Mouse (Mus musculus) C2C12 (cell line): ENCODE data around the gene Xpo4. TPM values are rescaled to one million over a fixed set of nuclear protein-coding genes. Genes with fewer than 3 reads are reported as not detected.

Experiments
- H3K27me3 ChIP-seq: one replicate; pipeline ENCODE4 v1.6.1; 2011; ENCODE audit not compliant: control insufficient read depth, insufficient read depth, insufficient read length
- H3K36me3 ChIP-seq: one replicate; pipeline ENCODE4 v1.6.1; 2011; ENCODE audit not compliant: control insufficient read depth, insufficient read depth
- H3K4me3 ChIP-seq: one replicate; pipeline ENCODE4 v1.5.1; 2011; ENCODE audit warnings: mild to moderate bottlenecking, control low read depth; ENCODE audit not compliant: poor library complexity, insufficient read depth, severe bottlenecking
- H3K79me2 ChIP-seq: one replicate; pipeline ENCODE4 v1.6.1; 2011; ENCODE audit not compliant: control insufficient read depth, insufficient read depth
- H3K79me3 ChIP-seq: one replicate; pipeline ENCODE4 v1.6.1; 2011; ENCODE audit warnings: low read depth, control low read depth
- H3ac ChIP-seq: one replicate; pipeline ENCODE3; 2011; ENCODE audit warnings: low read depth; ENCODE audit not compliant: control insufficient read depth, insufficient read length
- CEBPB ChIP-seq: IDR thresholded peaks from one replicate; pipeline ENCODE4 v1.6.1; 2011; ENCODE audit warnings: low read depth, mild to moderate bottlenecking, control low read depth, moderate library complexity
- CTCF ChIP-seq: IDR thresholded peaks from one replicate; pipeline ENCODE4 v1.5.1; 2011; ENCODE audit not compliant: control insufficient read depth, insufficient read depth, insufficient read length
- FOSL1 ChIP-seq: IDR thresholded peaks from one replicate; pipeline ENCODE4 v1.8.0; 2011; ENCODE audit warnings: mild to moderate bottlenecking, low read length; ENCODE audit not compliant: poor library complexity, insufficient read depth, severe bottlenecking
- MAX ChIP-seq: IDR thresholded peaks from one replicate; pipeline ENCODE4 v1.6.1; 2011; ENCODE audit warnings: mild to moderate bottlenecking, control low read depth
- MYOD1 ChIP-seq: IDR thresholded peaks from one replicate; pipeline ENCODE4 v1.6.1; 2011; ENCODE audit warnings: low read depth; ENCODE audit not compliant: control insufficient read depth, insufficient read length
- MYOG ChIP-seq: IDR thresholded peaks from one replicate; pipeline ENCODE4 v1.6.1; 2011; ENCODE audit not compliant: control insufficient read depth, insufficient read length; ENCODE audit errors: extremely low read depth
- USF1 ChIP-seq: IDR thresholded peaks from one replicate; pipeline ENCODE4 v1.6.1; 2011; ENCODE audit warnings: low read depth, mild to moderate bottlenecking, control low read depth, moderate library complexity
- polyA plus RNA-seq: library from polyadenylated mRNA; unstranded; fragments of >200 nt; fragmentation: generic; extraction: Trizol; gene quantifications from one replicate; pipeline ENCODE4 v1.2.1, GENCODE M21; 2012; ENCODE audit warnings: missing spikeins

Xpo4 gene
- polyA plus RNA-seq, 1 experiment = 5.3 TPM

DNA sequence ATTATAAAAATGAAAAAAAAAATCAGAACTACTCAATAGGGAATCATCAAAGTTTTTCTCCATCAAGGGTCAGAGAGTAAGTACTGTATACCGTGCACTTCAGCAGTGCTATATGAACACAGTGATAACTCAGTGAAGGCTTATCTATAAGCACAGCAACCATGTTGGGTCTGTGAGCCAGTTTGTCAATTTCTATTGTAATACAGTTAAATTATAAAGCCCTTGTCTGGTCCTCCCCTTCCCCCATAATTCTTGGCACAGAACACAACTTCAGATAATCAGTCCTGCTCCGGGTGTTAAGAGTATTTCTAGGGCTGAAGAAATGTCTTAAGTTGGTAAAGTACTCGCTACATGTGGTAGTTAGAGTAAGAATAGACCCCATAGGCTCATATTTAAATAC, 73.4 kb downstream of the Xpo4 start:
- H3K27me3 ChIP-seq = no peaks in the 10 kb centered on the region
- H3K79me2 ChIP-seq = no peaks in the 10 kb centered on the region
- no peak overlapping the region for H3K4me3 ChIP-seq
- H3ac ChIP-seq = no peak overlapping the region
- no peak for TF ChIP-seq FOSL1
- no peak for TF ChIP-seq CTCF
- no peak for TF ChIP-seq USF1
- TF ChIP-seq CEBPB = no peak
- no peak for TF ChIP-seq MYOD1
- no peak for TF ChIP-seq MYOG
- no peak for TF ChIP-seq MAX
- peaks cover 85% of the 10 kb centered on the region for H3K36me3 ChIP-seq
- no peaks in the 10 kb centered on the region for H3K79me3 ChIP-seq

DNA sequence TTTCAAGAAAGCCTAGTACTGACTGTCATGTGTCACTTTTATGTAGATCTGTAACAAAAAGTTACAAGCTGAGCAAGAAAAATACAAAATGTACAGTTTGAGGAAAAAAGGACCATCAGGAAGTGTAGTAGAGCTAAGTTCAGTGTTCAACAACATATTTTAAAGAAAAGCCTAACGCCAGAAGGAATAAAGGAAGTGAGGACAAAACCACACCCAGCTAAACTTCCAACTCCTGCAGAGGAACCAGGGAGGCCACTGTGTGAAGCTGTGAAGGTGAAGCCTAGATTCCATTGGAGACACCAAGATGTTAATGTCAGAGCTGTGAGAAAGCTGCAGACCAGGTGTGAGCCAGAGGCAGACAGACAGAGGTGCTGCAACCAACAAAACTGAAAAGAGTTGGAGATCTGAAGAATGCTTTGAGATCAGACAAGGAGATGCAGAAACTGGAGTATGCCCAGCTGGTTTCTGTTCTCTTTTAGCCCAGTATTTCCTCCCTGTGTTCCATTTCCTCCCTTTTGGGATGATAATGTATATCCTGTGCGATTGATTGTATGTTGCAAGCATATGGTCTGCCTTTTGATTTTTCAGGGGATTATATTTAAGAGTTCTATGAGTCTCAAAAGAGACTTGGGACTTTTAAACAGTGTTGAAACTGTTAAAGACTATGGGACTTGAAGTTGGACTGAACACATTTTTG, 88.7 kb downstream of the Xpo4 start:
- H3K36me3 ChIP-seq = peaks cover 51% of the 10 kb centered on the region
- no peak overlapping the region for H3ac ChIP-seq
- H3K27me3 ChIP-seq = no peaks in the 10 kb centered on the region
- H3K79me3 ChIP-seq = no peaks in the 10 kb centered on the region
- H3K4me3 ChIP-seq = no peak overlapping the region
- TF ChIP-seq MYOG = no peak
- no peak for TF ChIP-seq CTCF
- TF ChIP-seq MAX = no peak
- no peak for TF ChIP-seq USF1
- TF ChIP-seq MYOD1 = no peak
- TF ChIP-seq CEBPB = no peak
- no peak for TF ChIP-seq FOSL1
- no peaks in the 10 kb centered on the region for H3K79me2 ChIP-seq

DNA sequence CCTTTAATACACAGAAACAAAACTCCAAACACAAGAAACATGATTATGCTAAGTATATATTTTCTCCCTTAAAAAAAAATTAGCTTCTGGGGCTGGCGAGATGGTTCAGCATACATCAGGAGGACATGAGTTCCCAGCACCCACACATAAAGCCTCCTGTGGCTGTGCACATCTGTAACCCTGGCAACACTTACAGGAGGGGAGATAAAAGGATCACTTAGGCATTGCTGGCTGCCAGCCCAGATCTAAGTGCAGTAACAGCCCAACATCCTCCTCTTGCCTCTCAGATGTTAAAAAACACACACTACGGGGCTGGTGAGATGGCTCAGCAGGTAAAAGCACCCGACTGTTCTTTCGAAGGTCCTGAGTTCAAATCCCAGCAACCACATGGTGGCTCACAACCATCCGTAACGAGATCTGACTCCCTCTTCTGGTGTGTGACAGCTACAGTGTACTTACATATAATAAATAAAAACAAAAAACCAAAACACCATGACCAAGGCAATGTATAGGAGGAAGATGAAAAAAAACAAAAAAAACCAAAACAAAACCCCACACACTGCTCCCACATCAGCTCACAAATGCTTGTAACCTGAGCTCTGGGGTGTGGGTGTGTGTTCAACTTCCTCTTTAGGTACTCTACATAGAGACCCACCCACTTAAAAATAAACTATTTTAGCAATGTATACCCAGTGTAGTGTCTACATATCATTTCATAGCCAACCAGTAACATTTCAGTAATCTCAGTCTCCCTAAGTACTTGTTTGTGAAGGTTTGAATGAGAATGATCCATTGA, 90.2 kb downstream of the Xpo4 start:
- Histone ChIP-seq H3K79me2 (peaks cover 9% of the 10 kb centered on the region), H3K4me3 (no peak overlapping the region), H3K79me3 (peaks cover 5% of the 10 kb centered on the region), H3K36me3 (peaks cover 36% of the 10 kb centered on the region), H3K27me3 (no peaks in the 10 kb centered on the region), H3ac (no peak overlapping the region)
- TF ChIP-seq CEBPB (no peak), MYOG (no peak), MYOD1 (no peak), FOSL1 (no peak), MAX (no peak), CTCF (no peak), USF1 (no peak)

DNA sequence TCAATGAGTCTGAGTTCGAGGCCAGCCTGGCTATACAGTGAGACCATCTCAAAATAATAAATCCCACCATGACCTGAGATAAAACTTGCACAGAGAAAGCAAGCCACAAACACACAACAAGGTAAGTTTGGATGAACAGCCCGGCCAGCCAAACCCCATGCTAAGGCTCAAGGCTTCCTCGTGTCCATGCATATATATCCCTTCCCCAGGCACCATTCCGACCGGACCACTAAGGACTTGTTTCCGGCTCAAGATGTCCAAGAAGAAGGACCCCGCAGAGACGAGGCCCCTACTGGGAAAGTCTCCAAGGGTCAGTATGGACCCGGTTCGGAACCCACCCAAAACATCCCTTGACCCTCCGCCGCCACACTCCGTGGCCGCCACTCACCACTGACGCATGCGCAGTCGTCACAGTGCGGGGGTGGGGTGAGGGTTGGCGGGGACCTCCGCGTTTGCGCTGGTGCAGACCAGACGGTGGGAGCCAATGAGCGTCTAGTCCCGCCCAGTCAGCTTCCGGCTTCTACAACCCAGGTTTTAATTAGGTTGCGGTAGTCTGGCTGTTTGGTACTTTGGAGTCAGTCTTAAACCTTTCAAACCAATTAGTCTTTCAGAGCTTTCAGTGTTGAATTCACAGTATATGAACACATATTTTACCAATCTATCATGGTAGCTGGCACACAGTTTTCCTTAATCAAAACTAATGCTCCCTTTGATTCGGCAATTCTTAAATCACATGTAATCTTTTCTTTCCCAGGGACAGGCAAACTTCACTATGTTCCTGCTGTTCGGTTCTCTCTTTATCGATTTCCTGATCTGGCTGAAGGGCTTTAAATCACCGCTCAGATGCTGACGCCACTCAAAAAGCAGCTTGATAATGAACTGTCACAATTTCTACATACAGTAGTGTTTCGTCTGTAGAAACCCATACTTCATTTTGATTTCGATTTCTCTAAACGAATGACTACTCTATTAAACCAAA, 93.8 kb downstream of the Xpo4 start, which contains the start of gene Eef1akmt1:
Gene Eef1akmt1, minus strand, starts transcription at position 458 of the 979 bp plus-strand sequence.
- Histone ChIP-seq H3K36me3 (peaks cover 8% of the 10 kb centered on the region), H3K79me3 (peaks cover 5% of the 10 kb centered on the region), H3ac (peak within 1 kb of the TSS; percentile 75), H3K79me2 (peaks cover 9% of the 10 kb centered on the region), H3K4me3 (peak within 1 kb of the TSS; percentile 65), H3K27me3 (no peaks in the 10 kb centered on the region)
- no peak for TF ChIP-seq MAX
- TF ChIP-seq FOSL1 = no peak
- no peak for TF ChIP-seq MYOD1
- no peak for TF ChIP-seq CTCF
- TF ChIP-seq CEBPB = no peak
- no peak for TF ChIP-seq USF1
- TF ChIP-seq MYOG = no peak

DNA sequence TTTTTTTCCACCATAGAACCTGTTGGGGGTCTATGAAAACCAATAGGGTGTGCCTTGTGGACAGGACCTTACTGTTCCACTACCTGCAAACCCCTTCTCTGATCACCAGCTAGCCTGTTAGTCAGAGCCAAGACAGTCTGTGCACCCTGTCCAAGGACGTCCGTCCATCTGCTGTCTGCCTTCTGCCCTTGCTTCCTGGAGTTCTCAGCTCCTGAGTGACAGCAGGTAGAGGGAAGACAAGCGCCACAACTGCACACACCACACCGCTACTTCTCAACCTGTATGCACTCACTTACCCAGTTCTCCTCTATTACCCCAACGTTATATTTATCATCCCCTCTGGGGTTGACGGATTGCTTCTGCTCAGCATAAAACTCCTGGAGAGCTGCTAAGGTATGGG, 99.6 kb downstream of the Xpo4 start:
- H3K4me3 ChIP-seq = no peak overlapping the region
- TF ChIP-seq USF1 = no peak
- no peak for TF ChIP-seq FOSL1
- no peak for TF ChIP-seq CEBPB
- no peak for TF ChIP-seq MAX
- no peak for TF ChIP-seq MYOD1
- TF ChIP-seq CTCF = no peak
- no peak for TF ChIP-seq MYOG
- H3K36me3 ChIP-seq = no peaks in the 10 kb centered on the region
- H3K27me3 ChIP-seq = no peaks in the 10 kb centered on the region
- peaks cover 3% of the 10 kb centered on the region for H3K79me2 ChIP-seq
- peak overlapping the region; percentile 3 for H3ac ChIP-seq
- peaks cover 2% of the 10 kb centered on the region for H3K79me3 ChIP-seq
